Mouse (Mus musculus) G1E (cell line): ENCODE measurements around the gene Slc7a7. TPM values are rescaled to one million over a fixed set of nuclear protein-coding genes. Genes with fewer than 3 reads are reported as not detected.

Source experiments
- ATAC-seq: 2 replicates; pipeline ENCODE4 v1.8.0; 2016; ENCODE audit warnings: mild to moderate bottlenecking; ENCODE audit not compliant: insufficient number of reproducible peaks, poor library complexity, low FRiP score, severe bottlenecking; ENCODE audit errors: extremely low read depth
- DNase-seq: peaks from one replicate; pipeline ENCODE4 v3.0.0; 2012; ENCODE audit warnings: low spot score
- H3K27me3 ChIP-seq: 2 replicates; pipeline ENCODE4 v1.6.1; 2012; ENCODE audit warnings: mild to moderate bottlenecking, low read length, inconsistent platforms; ENCODE audit not compliant: insufficient read depth
- H3K36me3 ChIP-seq: replicated peaks from 2 replicates; pipeline ENCODE3; 2012; ENCODE audit warnings: mild to moderate bottlenecking, inconsistent platforms
- H3K4me1 ChIP-seq: 2 replicates; pipeline ENCODE4 v1.6.1; 2012; ENCODE audit warnings: low read depth, low read length, inconsistent platforms, mixed read lengths; ENCODE audit not compliant: insufficient read depth
- H3K4me3 ChIP-seq: 2 replicates; pipeline ENCODE4 v1.5.1; 2012; ENCODE audit warnings: low read depth, mild to moderate bottlenecking, inconsistent platforms, low read length, moderate library complexity, mixed read lengths
- H3K9me3 ChIP-seq: replicated peaks from 2 replicates; pipeline ENCODE4 v1.6.1; 2012; ENCODE audit warnings: inconsistent platforms
- CTCF ChIP-seq: IDR thresholded peaks from 2 replicates; pipeline ENCODE4 v1.5.1; 2012; ENCODE audit warnings: low read depth, low read length, inconsistent platforms, mixed read lengths
- GATA1 ChIP-seq: IDR thresholded peaks from 2 replicates; pipeline ENCODE4 v1.6.1; 2012; ENCODE audit warnings: borderline replicate concordance, low read length, inconsistent platforms, mixed read lengths
- GATA2 ChIP-seq: IDR thresholded peaks from 2 replicates; pipeline ENCODE4 v1.6.1; 2012; ENCODE audit warnings: low read depth, low read length, inconsistent platforms, borderline replicate concordance
- POLR2AphosphoS5 ChIP-seq: IDR thresholded peaks from 2 replicates; pipeline ENCODE4 v1.6.1; 2012; ENCODE audit warnings: low read depth, low read length, inconsistent platforms; ENCODE audit not compliant: insufficient replicate concordance
- TAL1 ChIP-seq: conservative IDR thresholded peaks from 2 replicates; pipeline ENCODE4 v1.6.1; 2012; ENCODE audit warnings: low read depth, low read length, inconsistent platforms, mixed read lengths
- polyA plus RNA-seq: library from polyadenylated mRNA; stranded (reverse); fragments of >175 nt; gene quantifications from 2 replicates; pipeline ENCODE4 v1.2.3, GENCODE M21; 2012
- total RNA-seq, 2 experiments: library from RNA; stranded (forward) in 1 of 2; stranded (reverse) in 1 of 2; fragments of 200-1000 nt in 1 of 2; fragments of >200 nt in 1 of 2; fragmentation: Nextera tagmentation in 1 of 2; gene quantifications; 2 replicates each; pipeline ENCODE4 v1.2.3; 2014 to 2017

Slc7a7 gene
- total and polyA plus RNA-seq, 3 experiments: 0.55 to 6.2 (median 1.1) TPM

GRCm38 (mm10) chr14:54424634-54425033 is 7.1 kb upstream of the Slc7a7 start:
- peak; percentile 30; the same call in 1 of the 2 replicates for ATAC-seq

GRCm38 (mm10) chr14:54423406-54423805 is 5.8 kb upstream of the Slc7a7 start:
- Histone ChIP-seq H3K4me1 (peaks cover 52% of the 10 kb centered on the region), H3K27me3 (no peaks in the 10 kb centered on the region), H3K4me3 (no peak overlapping the region), H3K36me3 (peaks cover 25% of the 10 kb centered on the region), H3K9me3 (no peaks in the 10 kb centered on the region)
- ATAC-seq (no peak), DNase-seq (no peak)
- TF ChIP-seq GATA1: no peak
- peak; percentile 38; the same call in 1 of the 2 replicates for TF ChIP-seq CTCF
- TF ChIP-seq GATA2: no peak
- TF ChIP-seq TAL1: no peak
- no peak for TF ChIP-seq POLR2AphosphoS5

More at GRCm38 (mm10) chr14:54424634-54425033, 7.1 kb upstream of the Slc7a7 start:
- H3K4me1 ChIP-seq: peaks cover 61% of the 10 kb centered on the region
- no peaks in the 10 kb centered on the region for H3K9me3 ChIP-seq
- no peak for TF ChIP-seq TAL1
- no peak for TF ChIP-seq GATA2
- TF ChIP-seq GATA1: no peak
- no peak for TF ChIP-seq POLR2AphosphoS5
- no peak for TF ChIP-seq CTCF
- no peaks in the 10 kb centered on the region for H3K27me3 ChIP-seq
- peaks cover 28% of the 10 kb centered on the region for H3K36me3 ChIP-seq
- H3K4me3 ChIP-seq: no peak overlapping the region
- DNase-seq: no peak

- TF ChIP-seq CTCF (no peak), GATA1 (no peak), TAL1 (no peak), POLR2AphosphoS5 (no peak), GATA2 (no peak)
- no peaks in the 10 kb centered on the region for H3K9me3 ChIP-seq
- no peak for DNase-seq
- ATAC-seq: no peak
- H3K4me1 ChIP-seq: peaks cover 55% of the 10 kb centered on the region
- H3K4me3 ChIP-seq: no peak overlapping the region
- H3K27me3 ChIP-seq: no peaks in the 10 kb centered on the region
- H3K36me3 ChIP-seq: peaks cover 18% of the 10 kb centered on the region
These were observed 3.4 kb upstream of the Slc7a7 start for GRCm38 (mm10) chr14:54421014-54421413.

- DNase-seq: no peak
These were observed 750 bp downstream of the Slc7a7 start for GRCm38 (mm10) chr14:54416830-54417229.

GRCm38 (mm10) chr14:54416229-54416775 is 1.3 kb downstream of the Slc7a7 start:
- TF ChIP-seq TAL1 (no peak), CTCF (no peak), POLR2AphosphoS5 (no peak), GATA2 (no peak), GATA1 (no peak)
- H3K27me3 ChIP-seq: peaks cover 3% of the 10 kb centered on the region; the same call in 1 of the 2 replicates
- DNase-seq (no peak), ATAC-seq (no peak)
- no peak overlapping the region for H3K4me3 ChIP-seq
- H3K4me1 ChIP-seq: peaks cover 26% of the 10 kb centered on the region
- no peaks in the 10 kb centered on the region for H3K9me3 ChIP-seq
- H3K36me3 ChIP-seq: peaks cover 13% of the 10 kb centered on the region

More at GRCm38 (mm10) chr14:54416830-54417229, 750 bp downstream of the Slc7a7 start:
- TF ChIP-seq POLR2AphosphoS5: no peak
- no peak for TF ChIP-seq GATA2
- no peak for TF ChIP-seq CTCF
- TF ChIP-seq GATA1: no peak
- TF ChIP-seq TAL1: no peak
- peaks cover 28% of the 10 kb centered on the region for H3K4me1 ChIP-seq
- no peak for ATAC-seq
- H3K9me3 ChIP-seq: no peaks in the 10 kb centered on the region
- H3K4me3 ChIP-seq: no peak overlapping the region
- H3K27me3 ChIP-seq: peaks cover 3% of the 10 kb centered on the region; the same call in 1 of the 2 replicates
- H3K36me3 ChIP-seq: peaks cover 16% of the 10 kb centered on the region

GRCm38 (mm10) chr14:54415241-54416020 is 2.1 kb downstream of the Slc7a7 start:
- no peak overlapping the region for H3K4me3 ChIP-seq

More at GRCm38 (mm10) chr14:54415241-54416020, 2.1 kb downstream of the Slc7a7 start:
- H3K4me1 ChIP-seq: peaks cover 22% of the 10 kb centered on the region
- no peak for TF ChIP-seq POLR2AphosphoS5
- TF ChIP-seq TAL1: no peak
- no peak for TF ChIP-seq GATA1
- no peak for TF ChIP-seq CTCF
- no peak for TF ChIP-seq GATA2
- DNase-seq (no peak), ATAC-seq (no peak)
- H3K27me3 ChIP-seq: peaks cover 4% of the 10 kb centered on the region
- peaks cover 10% of the 10 kb centered on the region for H3K36me3 ChIP-seq
- H3K9me3 ChIP-seq: no peaks in the 10 kb centered on the region
